Mouse (Mus musculus): Measurements from ENCODE around the gene Mrpl1.

Gene Mrpl1

DNA sequence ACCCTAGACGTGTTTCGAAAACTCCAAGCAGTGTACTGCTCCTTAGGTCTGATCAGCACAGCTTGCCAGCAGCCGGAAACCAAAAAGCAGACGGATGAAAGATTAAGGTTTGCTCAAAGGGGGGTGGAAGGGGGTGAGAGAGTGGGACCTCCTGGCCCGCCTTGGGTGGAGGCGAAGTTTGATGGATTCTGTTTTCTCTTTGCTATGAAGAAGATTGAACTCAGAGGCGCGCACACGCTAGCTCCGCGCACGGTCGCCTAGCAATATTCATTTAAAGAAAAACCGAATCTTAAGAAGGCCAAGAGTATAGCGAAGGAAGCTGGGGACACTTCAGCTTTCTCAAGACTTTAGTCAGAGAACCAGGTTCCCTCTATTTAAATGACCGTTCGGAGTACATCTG lies at the start of gene Mrpl1:
Gene Mrpl1, plus strand, starts transcription at position 35 of the 400 bp plus-strand sequence.
- peak; percentile 94 for DNase-seq

- DNase-seq, result peak; percentile 96
These were observed 48.6 kb upstream of the Mrpl1 start for GRCm38 (mm10) chr5:96160467-96161262.

GRCm38 (mm10) chr5:96161263-96161577 lies 48.1 kb upstream of the Mrpl1 start:
- no peak for DNase-seq

GRCm38 (mm10) chr5:96161578-96162398 lies 47.5 kb upstream of the Mrpl1 start:
- DNase-seq, result peak; percentile 97

DNA sequence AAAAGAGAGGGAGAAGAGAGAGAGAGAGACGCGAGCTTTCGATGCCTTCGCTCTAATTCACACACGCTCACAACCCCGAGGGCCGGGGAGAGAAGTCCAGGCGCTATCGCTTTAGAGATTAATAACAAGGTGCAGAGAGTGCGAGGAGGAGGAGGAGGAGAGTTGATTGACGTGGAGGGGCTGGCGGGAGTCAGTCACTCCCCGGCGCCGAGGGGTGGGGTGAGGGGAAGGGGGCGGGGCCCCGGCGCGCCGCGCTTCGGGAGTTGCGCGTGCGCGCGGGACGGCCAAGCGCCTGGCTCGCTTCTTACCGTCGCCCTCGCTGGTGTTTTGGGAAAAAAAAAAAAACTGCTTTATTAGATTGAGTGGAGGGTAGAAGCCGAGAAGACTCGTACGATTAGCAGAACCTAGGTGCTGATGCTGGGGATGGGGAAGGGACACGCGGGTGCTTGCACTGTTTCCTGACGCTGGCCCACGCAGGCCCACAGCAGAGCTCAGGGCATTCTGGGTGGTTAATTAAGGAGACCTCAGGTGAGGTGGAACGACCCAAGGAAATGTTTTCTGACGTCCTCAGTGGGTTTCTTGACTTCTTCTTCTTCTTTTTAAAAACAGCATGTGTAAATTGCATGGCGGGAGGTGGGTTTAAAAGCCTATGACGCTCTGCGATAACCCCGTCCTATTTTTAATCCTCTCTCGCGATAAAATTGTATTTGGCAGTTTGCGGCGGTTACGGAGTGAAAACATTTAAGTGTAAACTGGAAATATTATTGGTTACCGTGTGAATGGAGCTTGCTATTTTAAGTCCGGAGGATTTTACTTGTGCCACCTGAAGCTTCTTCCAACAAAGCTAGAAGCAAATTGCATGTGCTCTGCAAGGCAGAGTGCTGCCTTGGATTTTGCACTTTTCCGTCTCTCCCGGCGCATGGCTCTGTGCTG lies 46.6 kb upstream of the Mrpl1 start:
- DNase-seq, result peak; percentile 99

- DNase-seq, result no peak
These were observed 45.8 kb upstream of the Mrpl1 start for GRCm38 (mm10) chr5:96163396-96164020.

- DNase-seq, result peak; percentile 98
These were observed 45.3 kb upstream of the Mrpl1 start, which contains the start of gene Cnot6l for GRCm38 (mm10) chr5:96164021-96164411. TSS of gene Cnot6l (minus strand) at chr5:96164171.

- peak; percentile 74 for DNase-seq
These were observed 42.5 kb upstream of the Mrpl1 start for GRCm38 (mm10) chr5:96166761-96167160.

DNA sequence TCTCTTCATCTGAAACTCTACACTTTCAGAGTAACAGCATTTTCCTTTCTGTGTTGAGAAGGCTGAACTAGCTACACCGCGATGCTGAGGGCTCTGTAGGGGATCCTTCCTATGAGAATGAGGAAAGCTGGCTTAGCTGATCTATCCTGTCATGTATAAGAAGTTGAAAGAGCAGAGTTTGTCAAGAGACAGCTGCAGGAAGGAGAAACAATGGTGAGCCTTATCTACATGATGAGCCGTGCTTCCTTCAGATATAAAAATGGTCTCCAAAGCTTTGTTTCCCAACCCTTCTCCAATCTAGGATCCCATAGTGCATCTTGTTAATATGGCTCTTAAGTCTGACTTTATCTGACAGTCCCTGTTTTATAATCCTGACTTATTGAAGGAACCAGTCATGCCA lies 38.9 kb upstream of the Mrpl1 start:
- peak; percentile 30 for DNase-seq

DNA sequence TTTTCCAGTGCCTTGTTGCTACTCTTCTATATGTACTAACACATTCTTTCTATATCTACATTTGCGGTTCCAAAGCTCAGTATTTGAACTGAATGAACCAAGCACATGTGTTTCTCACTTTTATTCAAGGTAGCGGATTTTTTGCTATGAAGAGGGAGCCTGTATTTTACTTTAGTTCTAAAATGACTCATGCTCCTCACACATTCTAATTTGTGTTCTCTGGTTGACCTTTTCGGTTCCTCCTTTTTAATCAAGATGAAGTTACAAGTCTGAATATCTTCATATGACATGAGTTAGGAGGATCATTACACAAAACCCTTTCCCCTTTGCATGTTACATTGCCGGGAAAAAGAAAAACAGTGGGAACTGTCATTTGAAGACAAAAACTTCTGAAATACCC lies 37.5 kb upstream of the Mrpl1 start:
- no peak for DNase-seq

DNA sequence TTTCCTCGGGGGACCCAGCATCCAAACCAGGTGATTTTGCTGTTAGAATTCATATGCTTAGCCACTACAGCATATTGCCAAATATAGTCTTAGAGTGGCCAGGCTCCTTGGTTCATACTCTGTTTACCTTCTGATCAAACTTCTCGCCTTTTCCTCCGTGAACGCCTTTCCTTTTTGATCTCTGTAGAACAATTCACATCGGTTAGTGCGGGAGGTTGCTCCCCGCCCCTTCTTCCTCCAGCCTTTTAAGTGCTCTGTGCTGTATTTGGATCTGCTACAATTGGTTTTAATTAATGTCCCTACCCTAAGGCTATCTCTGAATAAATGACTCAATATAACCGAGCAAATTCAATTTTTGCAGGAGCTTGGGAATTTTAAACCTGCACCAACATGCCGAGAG lies 33.2 kb upstream of the Mrpl1 start:
- peak; percentile 96 for DNase-seq

DNA sequence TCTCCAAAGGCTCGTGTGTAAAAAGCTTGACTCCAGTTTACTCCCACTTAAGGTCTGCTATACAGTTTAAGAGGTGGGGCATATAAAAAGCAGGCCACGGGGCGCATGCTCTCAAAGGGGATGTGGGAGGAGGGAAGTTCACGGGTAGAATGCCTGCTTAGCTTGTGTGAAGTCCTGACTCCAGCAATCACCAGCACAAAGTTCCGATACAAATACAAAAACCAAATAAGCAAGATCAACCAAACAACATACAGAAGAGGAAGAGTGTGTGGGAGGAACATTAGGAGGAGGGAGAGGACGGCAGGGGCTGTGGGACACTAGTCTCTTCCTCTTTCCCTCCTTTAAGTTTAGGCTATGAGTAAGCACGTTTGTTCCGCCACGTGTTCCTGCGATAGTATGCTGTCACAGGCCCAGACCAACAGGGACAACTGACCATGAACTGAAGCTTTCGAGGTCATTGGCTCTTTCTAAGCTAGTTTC lies 32.4 kb upstream of the Mrpl1 start:
- peak; percentile 93 for DNase-seq

- DNase-seq, result peak; percentile 90
These were observed 26.1 kb upstream of the Mrpl1 start for GRCm38 (mm10) chr5:96183211-96183610.

- DNase-seq, result peak; percentile 79
These were observed 25.3 kb upstream of the Mrpl1 start for GRCm38 (mm10) chr5:96183987-96184386.

DNA sequence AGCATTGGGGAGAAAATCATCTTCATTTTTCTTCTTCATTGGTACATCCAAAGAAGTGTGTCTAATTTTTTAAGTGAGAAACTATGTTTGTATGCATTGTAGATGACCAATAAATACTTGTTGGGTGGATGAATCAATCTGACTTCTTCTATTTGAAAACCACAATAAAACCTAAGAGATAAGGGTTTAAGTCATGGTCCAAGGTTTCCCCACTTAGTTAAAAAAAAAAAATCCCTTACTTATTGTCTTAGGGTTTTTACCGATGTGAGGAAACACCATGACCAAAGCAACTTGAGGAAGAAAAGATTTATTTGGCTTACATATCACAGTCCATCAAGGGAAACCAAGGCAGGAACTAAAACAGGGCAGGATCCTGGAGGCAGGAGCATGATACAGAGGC lies 19.5 kb upstream of the Mrpl1 start:
- DNase-seq, result no peak

- DNase-seq, result no peak
These were observed 18.0 kb upstream of the Mrpl1 start for GRCm38 (mm10) chr5:96191251-96191650.

DNA sequence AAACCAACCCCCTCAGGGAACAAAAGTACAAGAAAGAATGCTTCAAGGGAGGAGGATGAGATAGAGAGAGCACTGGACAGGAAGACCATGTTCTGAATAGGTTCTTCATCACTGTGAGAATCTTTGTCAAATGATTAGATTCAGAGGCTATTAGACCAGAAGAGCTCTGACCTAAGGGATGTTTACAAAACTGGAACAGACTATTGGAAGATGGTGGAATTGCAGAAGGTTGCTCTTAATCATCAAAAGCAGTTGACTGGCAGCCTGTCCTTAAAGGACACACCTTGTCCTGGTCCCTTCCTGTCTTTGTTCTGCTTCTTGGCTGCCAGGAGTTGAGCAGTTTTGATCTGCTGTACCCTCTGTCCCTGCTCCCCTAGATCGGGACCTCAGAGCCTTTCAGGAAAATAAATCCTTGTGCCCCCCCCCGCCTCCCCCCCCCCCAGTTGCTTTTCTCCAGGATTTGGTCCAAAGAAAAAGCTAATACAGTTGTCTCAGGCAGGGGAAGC lies 12.7 kb upstream of the Mrpl1 start:
- DNase-seq, result peak; percentile 95

DNA sequence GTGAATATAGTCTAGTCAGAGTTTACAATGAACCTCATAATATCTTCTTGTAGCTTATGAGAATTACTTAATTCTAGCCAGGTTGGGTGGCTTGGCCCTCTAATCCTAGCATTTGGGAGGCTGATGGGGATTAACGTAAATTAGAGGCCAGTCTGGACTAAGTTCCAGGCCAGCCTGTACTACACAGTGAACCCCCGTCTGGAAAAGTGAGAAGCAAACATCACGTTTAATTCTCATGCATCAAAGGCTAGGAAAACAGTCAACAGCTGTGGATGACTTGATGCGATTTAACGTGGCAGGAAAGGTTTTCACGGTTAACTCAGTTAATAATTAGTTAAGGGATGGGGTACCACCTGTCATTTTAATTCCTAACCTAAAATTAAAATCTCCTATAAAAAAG lies 11.0 kb upstream of the Mrpl1 start:
- peak; percentile 22 for DNase-seq

- no peak for DNase-seq
These were observed 9.0 kb upstream of the Mrpl1 start for GRCm38 (mm10) chr5:96200269-96200668.

DNA sequence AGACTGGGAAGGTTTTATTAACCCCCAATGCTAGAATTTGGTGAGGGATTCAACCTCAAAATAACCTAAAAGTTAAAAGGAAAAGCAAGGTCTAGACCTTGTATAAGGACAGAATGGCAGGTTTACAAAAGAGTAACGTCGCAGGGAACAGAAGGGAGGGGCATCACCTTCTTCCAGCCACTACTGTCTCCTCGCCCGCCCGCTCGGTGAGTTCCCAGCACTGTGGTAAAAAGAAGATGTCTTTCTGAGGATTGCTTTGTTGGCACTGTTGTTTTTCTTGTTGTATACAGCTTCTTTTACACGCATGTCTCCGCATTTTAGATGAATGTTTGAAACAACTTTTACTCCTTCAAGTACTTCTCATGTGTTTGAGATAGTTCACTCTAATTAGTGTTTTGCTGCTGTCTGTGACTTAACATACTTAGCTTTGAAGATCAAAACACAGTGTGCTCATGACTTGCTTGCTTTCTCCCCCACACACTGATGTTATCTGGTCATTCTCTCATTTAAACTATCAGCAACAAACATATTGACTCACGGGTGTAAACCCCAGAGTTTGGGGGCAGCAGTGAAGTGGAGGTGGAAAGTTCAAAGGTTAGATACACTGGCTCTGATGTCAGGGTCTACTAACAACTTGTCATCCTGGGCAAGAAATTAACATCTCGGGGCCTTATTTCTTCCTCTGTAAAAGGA lies 7.7 kb upstream of the Mrpl1 start:
- no peak for DNase-seq

- no peak for DNase-seq
These were observed 2.4 kb upstream of the Mrpl1 start for GRCm38 (mm10) chr5:96206897-96207296.

GRCm38 (mm10) chr5:96207531-96207930 lies 1.8 kb upstream of the Mrpl1 start:
- peak; percentile 64 for DNase-seq
